Mouse (Mus musculus) hindbrain, embryonic 12.5 days (tissue): ENCODE results near the gene Zfp69. TPM values are rescaled to one million over a fixed set of nuclear protein-coding genes. Genes with fewer than 3 reads are reported as not detected.
A peak's percentile ranks its signal among the peaks of the same experiment; 100 is the strongest.

Source experiments
- ATAC-seq: fragments of 200-750 bp; cut with Nextera tagmentation; 2 replicates; pipeline ENCODE4 v1.8.0; 2017; ENCODE audit warnings: moderate TSS enrichment; ENCODE audit not compliant: low FRiP score
- H3K27ac ChIP-seq: fragments of 300-500 bp; sonication (generic); 2 replicates; pipeline ENCODE4 v1.5.1; 2016; ENCODE audit warnings: mild to moderate bottlenecking
- H3K27me3 ChIP-seq: fragments of 300-500 bp; sonication (generic); 2 replicates; pipeline ENCODE4 v1.6.1; 2016; ENCODE audit warnings: mild to moderate bottlenecking
- H3K36me3 ChIP-seq: fragments of 300-500 bp; sonication (generic); 2 replicates; pipeline ENCODE4 v1.6.1; 2016; ENCODE audit warnings: mild to moderate bottlenecking
- H3K4me1 ChIP-seq: fragments of 300-500 bp; sonication (generic); 2 replicates; pipeline ENCODE4 v1.6.1; 2016
- H3K4me2 ChIP-seq: fragments of 300-500 bp; sonication (generic); replicated peaks from 2 replicates; pipeline ENCODE4 v1.6.1; 2016; ENCODE audit warnings: mild to moderate bottlenecking
- H3K4me3 ChIP-seq: fragments of 300-500 bp; sonication (generic); 2 replicates; pipeline ENCODE4 v1.5.1; 2016; ENCODE audit warnings: mild to moderate bottlenecking
- H3K9ac ChIP-seq: fragments of 300-500 bp; sonication (generic); 2 replicates; pipeline ENCODE4 v1.6.1; 2016; ENCODE audit warnings: mild to moderate bottlenecking, moderate library complexity
- H3K9me3 ChIP-seq: fragments of 300-500 bp; sonication (generic); replicated peaks from 2 replicates; pipeline ENCODE4 v1.6.1; 2016; ENCODE audit warnings: mild to moderate bottlenecking
- WGBS: fragments of 180-500 bp; shearing (Covaris S2); methylation state at CpG from one replicate; pipeline ENCODE4 v1.1.7; 2016; 5-methylcytosine and 5-hydroxymethylcytosine counted together
- polyA plus RNA-seq: library from polyadenylated mRNA; unstranded; fragments of >200 nt; fragmentation: Nextera tagmentation; extraction: Ambion mirVana; gene quantifications from 2 replicates; pipeline ENCODE4 v1.2.1, GENCODE M21; 2016

Gene Zfp69
- 10.1 and 10.6 TPM in 2 replicates for polyA plus RNA-seq

DNA sequence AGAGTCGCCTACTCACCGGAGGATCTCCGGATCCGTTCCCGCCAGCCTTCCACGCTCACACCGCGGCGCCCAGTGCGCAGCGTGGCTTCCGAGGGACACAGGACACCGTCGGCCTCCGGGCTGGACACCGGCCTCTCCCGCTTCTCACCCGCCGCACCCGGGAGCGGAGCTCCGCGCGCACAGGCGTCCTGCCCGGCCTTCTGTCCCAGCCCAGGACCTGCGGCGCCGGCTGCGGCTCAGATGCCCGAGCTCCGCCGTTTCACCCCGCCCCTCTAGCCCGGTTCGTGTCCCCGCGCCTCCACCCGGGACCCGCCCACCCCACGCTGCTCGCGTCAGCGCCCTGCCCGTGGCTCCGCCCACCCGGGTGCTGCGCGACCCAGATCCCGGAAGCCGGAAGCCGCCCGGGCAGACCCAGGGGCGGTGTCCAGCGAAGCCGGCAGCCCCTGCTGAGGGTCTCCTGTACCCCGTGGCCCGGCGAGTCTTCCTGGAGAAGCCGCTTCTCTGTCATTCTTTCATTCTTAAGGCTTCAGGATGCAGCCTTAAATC is at the start of gene Zfp69:
Gene Zfp69 (minus strand): TSS at position 272 of the 546 bp plus-strand sequence.
- peak within 1 kb of the TSS; percentile 74 for H3K4me3 ChIP-seq
- WGBS = under 1% methylated on average over 60 of the region's 60 CpGs
- peaks cover 8% of the 10 kb centered on the region for H3K4me1 ChIP-seq
- peak; percentile 97 for ATAC-seq
- peaks cover 10% of the 10 kb centered on the region for H3K36me3 ChIP-seq
- no peaks in the 10 kb centered on the region for H3K27me3 ChIP-seq
- H3K9me3 ChIP-seq = no peaks in the 10 kb centered on the region
- peak within 1 kb of the TSS; percentile 68 for H3K4me2 ChIP-seq
- H3K9ac ChIP-seq = peak within 1 kb of the TSS; percentile 78
- H3K27ac ChIP-seq = peak within 1 kb of the TSS; percentile 81

DNA sequence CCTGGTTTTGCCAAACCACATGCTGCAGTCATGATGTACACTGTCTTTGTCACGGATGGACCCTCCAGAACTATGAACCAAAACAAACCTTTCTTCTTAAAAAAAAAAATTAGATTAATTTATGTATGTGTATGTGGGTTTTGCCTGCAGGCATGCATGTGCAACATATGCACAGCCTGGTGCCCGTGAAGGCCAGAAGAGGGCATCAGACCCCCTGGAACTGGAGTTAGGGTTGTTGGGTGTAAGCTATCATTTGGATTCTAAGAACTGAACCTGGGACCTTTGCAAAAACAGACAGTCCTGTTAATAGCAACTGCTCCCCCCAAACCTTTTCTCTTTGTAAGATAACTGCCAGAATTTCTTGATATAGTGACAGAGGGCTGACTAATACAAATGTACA is 49.5 kb upstream of the Zfp69 start:
- Histone ChIP-seq H3K9ac (no peak overlapping the region), H3K27me3 (no peaks in the 10 kb centered on the region), H3K4me3 (no peak overlapping the region), H3K4me2 (no peak overlapping the region), H3K4me1 (peaks cover 26% of the 10 kb centered on the region), H3K27ac (no peak overlapping the region), H3K9me3 (no peaks in the 10 kb centered on the region), H3K36me3 (no peaks in the 10 kb centered on the region)
- WGBS = 88% methylated on average over 2 of the region's 2 CpGs
- no peak for ATAC-seq

DNA sequence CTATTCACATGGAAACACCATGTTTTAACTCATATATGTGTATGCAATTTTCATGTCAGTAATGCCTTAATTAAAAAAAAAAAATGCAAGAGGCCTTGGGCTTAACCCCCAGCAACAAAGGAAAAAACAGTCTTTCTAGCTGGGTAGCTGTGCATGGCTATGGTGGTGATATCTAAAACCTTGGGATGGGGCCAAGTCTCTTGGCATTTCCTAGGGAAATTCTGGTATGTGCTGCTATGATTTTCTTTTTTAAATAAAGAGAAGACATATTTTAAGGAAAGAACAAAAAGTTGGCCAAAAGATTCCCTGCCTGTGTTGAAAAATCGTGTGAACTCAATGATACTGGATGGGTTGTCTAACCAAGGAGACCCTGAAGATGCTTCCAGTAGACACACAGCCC is 44.4 kb upstream of the Zfp69 start:
- no peak for ATAC-seq
- no peak overlapping the region for H3K4me3 ChIP-seq
- H3K9me3 ChIP-seq = no peaks in the 10 kb centered on the region
- H3K9ac ChIP-seq = no peak overlapping the region
- WGBS = 86% methylated on average over 1 of the region's 1 CpGs
- H3K27ac ChIP-seq = no peak overlapping the region
- no peaks in the 10 kb centered on the region for H3K36me3 ChIP-seq
- H3K4me2 ChIP-seq = no peak overlapping the region
- no peaks in the 10 kb centered on the region for H3K4me1 ChIP-seq
- H3K27me3 ChIP-seq = no peaks in the 10 kb centered on the region

DNA sequence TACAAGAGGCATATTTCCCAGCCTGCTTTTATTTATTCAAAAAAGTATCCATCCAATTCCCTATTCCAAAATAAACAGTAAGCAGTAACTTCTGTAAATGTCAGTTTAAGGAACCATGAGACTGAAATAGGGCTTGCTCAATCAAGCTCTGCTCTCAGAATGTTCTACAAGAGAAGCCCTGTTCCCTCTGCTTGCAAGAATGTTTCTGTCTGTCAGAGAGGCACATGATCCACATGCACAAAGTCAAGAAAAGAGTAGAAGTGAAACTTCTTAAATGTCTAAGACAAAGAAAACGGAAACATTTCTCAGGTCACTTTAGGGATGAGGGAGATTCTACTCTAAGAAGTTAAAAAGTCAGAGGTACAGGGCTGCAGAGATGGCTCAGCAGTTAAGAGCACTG is 41.5 kb upstream of the Zfp69 start:
- no peak for ATAC-seq
- Histone ChIP-seq H3K4me1 (no peaks in the 10 kb centered on the region), H3K27me3 (no peaks in the 10 kb centered on the region), H3K4me3 (no peak overlapping the region), H3K9me3 (no peaks in the 10 kb centered on the region; the same call in 1 of the 2 replicates), H3K27ac (no peak overlapping the region), H3K36me3 (no peaks in the 10 kb centered on the region), H3K4me2 (no peak overlapping the region), H3K9ac (no peak overlapping the region)
- WGBS = 89% methylated on average over 1 of the region's 1 CpGs

DNA sequence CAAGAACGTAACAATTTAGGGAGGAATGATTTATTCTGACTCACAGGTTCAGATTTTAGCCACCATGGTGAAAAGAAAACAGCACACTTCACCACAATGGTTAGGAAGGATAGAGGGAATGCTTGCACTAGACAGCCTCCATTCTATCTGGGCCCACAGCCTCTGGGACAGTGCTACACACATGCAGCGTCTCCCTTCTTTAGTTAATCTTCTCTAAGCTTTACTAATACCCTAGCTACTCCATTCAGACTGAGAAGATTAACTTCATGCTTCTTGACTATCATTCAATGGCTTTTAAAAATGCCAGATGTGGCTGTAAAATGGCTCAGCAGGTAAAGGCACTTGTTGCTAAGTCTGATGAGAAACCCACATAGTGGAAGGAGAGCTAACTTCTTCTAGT is 40.8 kb upstream of the Zfp69 start:
- no peaks in the 10 kb centered on the region for H3K36me3 ChIP-seq
- H3K27me3 ChIP-seq = no peaks in the 10 kb centered on the region
- no peaks in the 10 kb centered on the region; the same call in 1 of the 2 replicates for H3K9me3 ChIP-seq
- no peak overlapping the region for H3K4me2 ChIP-seq
- ATAC-seq = no peak
- H3K9ac ChIP-seq = no peak overlapping the region
- 81% methylated on average over 2 of the region's 2 CpGs for WGBS
- H3K4me1 ChIP-seq = no peaks in the 10 kb centered on the region
- no peak overlapping the region for H3K27ac ChIP-seq
- no peak overlapping the region for H3K4me3 ChIP-seq

GRCm38 (mm10) chr4:120987319-120987718 is 35.8 kb upstream of the Zfp69 start:
- H3K9me3 ChIP-seq = no peaks in the 10 kb centered on the region; the same call in 1 of the 2 replicates
- no peak overlapping the region for H3K27ac ChIP-seq
- no peak for ATAC-seq
- H3K27me3 ChIP-seq = no peaks in the 10 kb centered on the region
- H3K4me1 ChIP-seq = no peaks in the 10 kb centered on the region
- H3K9ac ChIP-seq = no peak overlapping the region
- H3K4me2 ChIP-seq = no peak overlapping the region
- H3K4me3 ChIP-seq = no peak overlapping the region
- 83% methylated on average over 4 of the region's 4 CpGs for WGBS
- peaks cover 4% of the 10 kb centered on the region; the same call in 1 of the 2 replicates for H3K36me3 ChIP-seq

DNA sequence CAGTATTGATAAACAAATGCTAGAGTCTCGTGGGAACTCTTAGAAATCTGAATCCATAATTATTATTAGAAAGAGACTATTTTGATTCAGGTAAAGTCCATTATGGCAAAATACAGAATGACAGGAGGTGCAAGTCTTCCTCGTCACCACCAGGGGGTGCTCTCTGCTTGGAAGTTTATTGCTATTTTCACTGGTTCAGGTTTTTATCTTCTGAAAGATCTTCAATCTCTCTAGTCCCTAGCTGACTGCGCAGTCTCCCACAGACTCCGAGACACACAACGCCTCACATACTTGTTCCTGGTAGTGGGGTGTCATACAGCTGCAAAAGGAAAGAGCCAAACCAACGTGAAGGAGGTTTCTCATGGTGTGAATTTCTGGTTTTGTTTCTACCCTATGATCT is 34.9 kb upstream of the Zfp69 start:
- Histone ChIP-seq H3K9me3 (no peaks in the 10 kb centered on the region; the same call in 1 of the 2 replicates), H3K27me3 (no peaks in the 10 kb centered on the region), H3K4me3 (no peak overlapping the region), H3K36me3 (peaks cover 6% of the 10 kb centered on the region; the same call in 1 of the 2 replicates), H3K4me1 (no peaks in the 10 kb centered on the region), H3K27ac (no peak overlapping the region), H3K4me2 (no peak overlapping the region), H3K9ac (no peak overlapping the region)
- WGBS = 36% methylated on average over 6 of the region's 6 CpGs
- ATAC-seq = no peak; the same call in 1 of the 2 replicates

DNA sequence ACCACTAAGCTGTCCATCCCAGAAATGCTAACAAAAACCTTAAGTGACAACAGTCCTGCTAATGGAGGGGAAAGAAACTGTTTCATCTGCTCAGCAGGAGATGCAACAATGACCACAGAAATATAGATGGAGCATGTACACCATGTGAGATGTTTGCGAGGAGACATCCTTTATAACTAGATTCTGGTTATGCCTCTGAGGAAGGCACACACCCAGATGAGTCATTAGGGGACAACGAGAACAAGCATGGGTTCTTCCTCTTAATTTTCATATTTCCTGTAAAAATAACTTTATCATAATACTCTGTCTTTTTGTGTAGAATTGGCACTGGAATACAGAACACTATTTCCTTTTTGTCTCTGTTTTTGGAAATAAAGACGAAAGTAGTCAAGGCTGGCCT is 26.7 kb upstream of the Zfp69 start:
- Histone ChIP-seq H3K9me3 (no peaks in the 10 kb centered on the region), H3K27me3 (no peaks in the 10 kb centered on the region), H3K4me3 (no peak overlapping the region), H3K4me2 (no peak overlapping the region), H3K4me1 (no peaks in the 10 kb centered on the region), H3K27ac (no peak overlapping the region), H3K9ac (no peak overlapping the region), H3K36me3 (peaks cover 23% of the 10 kb centered on the region)
- ATAC-seq = no peak
- WGBS = 90% methylated on average over 3 of the region's 3 CpGs

- no peak overlapping the region for H3K4me2 ChIP-seq
- no peak overlapping the region for H3K9ac ChIP-seq
- peaks cover 39% of the 10 kb centered on the region for H3K36me3 ChIP-seq
- no peaks in the 10 kb centered on the region for H3K9me3 ChIP-seq
- no peak overlapping the region for H3K27ac ChIP-seq
- no peaks in the 10 kb centered on the region for H3K27me3 ChIP-seq
- no peak overlapping the region for H3K4me3 ChIP-seq
- ATAC-seq = no peak
- no peaks in the 10 kb centered on the region for H3K4me1 ChIP-seq
- WGBS = 93% methylated on average over 4 of the region's 4 CpGs
Observed at GRCm38 (mm10) chr4:120975428-120975734, 23.9 kb upstream of the Zfp69 start.

- Histone ChIP-seq H3K27ac (no peak overlapping the region), H3K36me3 (peaks cover 41% of the 10 kb centered on the region), H3K4me3 (no peak overlapping the region), H3K9me3 (no peaks in the 10 kb centered on the region), H3K4me1 (no peaks in the 10 kb centered on the region), H3K4me2 (no peak overlapping the region), H3K27me3 (no peaks in the 10 kb centered on the region), H3K9ac (no peak overlapping the region)
- no peak for ATAC-seq
- WGBS = 84% methylated on average over 11 of the region's 11 CpGs
Observed at GRCm38 (mm10) chr4:120974711-120975427, 23.4 kb upstream of the Zfp69 start.

- H3K4me3 ChIP-seq = no peak overlapping the region
- 93% methylated on average over 8 of the region's 8 CpGs for WGBS
- H3K9me3 ChIP-seq = no peaks in the 10 kb centered on the region
- no peak overlapping the region for H3K27ac ChIP-seq
- no peak overlapping the region for H3K4me2 ChIP-seq
- ATAC-seq = no peak
- H3K4me1 ChIP-seq = no peaks in the 10 kb centered on the region
- H3K9ac ChIP-seq = no peak overlapping the region
- H3K27me3 ChIP-seq = no peaks in the 10 kb centered on the region
- peaks cover 54% of the 10 kb centered on the region for H3K36me3 ChIP-seq
Observed at GRCm38 (mm10) chr4:120971842-120972241, 20.3 kb upstream of the Zfp69 start.

- Histone ChIP-seq H3K4me2 (no peak overlapping the region), H3K9ac (no peak overlapping the region), H3K4me1 (no peaks in the 10 kb centered on the region), H3K27ac (no peak overlapping the region), H3K27me3 (no peaks in the 10 kb centered on the region), H3K4me3 (no peak overlapping the region), H3K9me3 (no peaks in the 10 kb centered on the region), H3K36me3 (peaks cover 47% of the 10 kb centered on the region)
- ATAC-seq = no peak
- 89% methylated on average over 5 of the region's 5 CpGs for WGBS
Observed at GRCm38 (mm10) chr4:120969382-120970146, 18.1 kb upstream of the Zfp69 start.
